In the genomic region with DNA sequence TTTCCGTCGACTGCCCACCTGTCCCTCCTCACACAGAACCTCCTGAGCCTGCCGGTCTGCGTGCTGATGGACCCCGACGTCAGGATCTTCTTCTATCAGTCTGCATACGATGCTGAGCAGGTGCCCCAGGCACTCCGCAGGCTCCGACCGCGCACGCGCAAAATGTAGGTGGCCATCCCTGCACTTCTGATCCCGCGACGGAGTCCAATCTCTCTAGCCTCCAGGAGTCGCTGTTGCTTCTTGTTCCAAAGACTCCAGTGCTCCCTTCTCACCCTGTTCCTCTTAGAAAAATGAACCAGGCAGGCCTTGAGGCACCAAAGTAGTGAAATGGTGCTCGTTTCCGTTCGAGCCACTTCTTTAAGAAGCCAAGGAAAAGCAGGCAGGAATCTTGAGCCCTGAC, we compare ENCODE assay signal across 8 mouse cellular contexts. TPM values are rescaled to one million over a fixed set of nuclear protein-coding genes. Genes with fewer than 3 reads are reported as not detected.
A peak's percentile ranks its signal among the peaks of the same experiment; 100 is the strongest.
DNase-seq lines count a peak whose midpoint lies in the region; ATAC-seq and TF ChIP-seq lines count a peak whose summit lies in the region.

No protein-coding gene starts in this region.

- peak; percentile 63 for TF ChIP-seq CTCF in kidney, postnatal 0 days (IDR thresholded peaks at IDR 0.05; ENCODE audit: low read depth)
- TF ChIP-seq CTCF in hindbrain, postnatal 0 days (IDR thresholded peaks at IDR 0.05; ENCODE audit: low read depth): peak; percentile 67
- TF ChIP-seq CTCF in testis, adult 2 months (IDR thresholded peaks at IDR 0.05; ENCODE audit: control insufficient read depth, insufficient read depth, insufficient replicate concordance, low read depth, low read length): peak; percentile 41; the same call in 1 of the 2 replicates

- no peak for ATAC-seq in kidney, postnatal 0 days (replicated peaks; ENCODE audit: low FRiP score, low read depth)
- no peak for ATAC-seq in kidney, embryonic 15.5 days (replicated peaks; ENCODE audit: low FRiP score)
- peak; percentile 36; the same call in 1 of the 2 replicates for ATAC-seq in hindbrain, postnatal 0 days

- H3K27me3 ChIP-seq in kidney, postnatal 0 days (ENCODE audit: insufficient read depth, low read length): no peaks in the 10 kb centered on the region
- H3K27me3 ChIP-seq in kidney, embryonic 15.5 days: peaks cover 7% of the 10 kb centered on the region; the same call in 1 of the 2 replicates
- H3K27me3 ChIP-seq in hindbrain, postnatal 0 days (ENCODE audit: insufficient read depth, low read length): no peaks in the 10 kb centered on the region
- no peaks in the 10 kb centered on the region for H3K27me3 ChIP-seq in testis, adult 2 months (ENCODE audit: control insufficient read depth, insufficient read depth, low read length)

- no peaks in the 10 kb centered on the region for H3K4me1 ChIP-seq in kidney, postnatal 0 days (replicated peaks; ENCODE audit: insufficient read depth, low read length)
- no peaks in the 10 kb centered on the region for H3K4me1 ChIP-seq in kidney, embryonic 15.5 days
- no peaks in the 10 kb centered on the region for H3K4me1 ChIP-seq in hindbrain, postnatal 0 days (ENCODE audit: insufficient read depth, low read length)
- peaks cover 2% of the 10 kb centered on the region for H3K4me1 ChIP-seq in testis, adult 2 months (ENCODE audit: control insufficient read depth, insufficient read depth, low read length)

- H3K9me3 ChIP-seq in kidney, postnatal 0 days (replicated peaks; ENCODE audit: low read length): no peaks in the 10 kb centered on the region
- no peaks in the 10 kb centered on the region for H3K9me3 ChIP-seq in kidney, embryonic 15.5 days (replicated peaks)
- H3K9me3 ChIP-seq in hindbrain, postnatal 0 days (ENCODE audit: low read length): no peaks in the 10 kb centered on the region

- H3K9ac ChIP-seq in kidney, postnatal 0 days (ENCODE audit: low read depth, low read length): no peak overlapping the region
- H3K9ac ChIP-seq in kidney, embryonic 15.5 days: no peak overlapping the region
- no peak overlapping the region; the same call in 1 of the 2 replicates for H3K9ac ChIP-seq in hindbrain, postnatal 0 days (replicated peaks; ENCODE audit: low read length)

- no peak overlapping the region for H3K27ac ChIP-seq in kidney, postnatal 0 days
- H3K27ac ChIP-seq in kidney, embryonic 15.5 days: no peak overlapping the region
- no peak overlapping the region for H3K27ac ChIP-seq in hindbrain, postnatal 0 days
- H3K27ac ChIP-seq in testis, adult 2 months (ENCODE audit: control insufficient read depth, insufficient read depth, low read depth, low read length): no peak overlapping the region

- no peaks in the 10 kb centered on the region for H3K36me3 ChIP-seq in kidney, postnatal 0 days (ENCODE audit: insufficient read depth, low read length)
- H3K36me3 ChIP-seq in kidney, embryonic 15.5 days: no peaks in the 10 kb centered on the region
- H3K36me3 ChIP-seq in hindbrain, postnatal 0 days (ENCODE audit: insufficient read depth, low read length): no peaks in the 10 kb centered on the region
- no peaks in the 10 kb centered on the region for H3K36me3 ChIP-seq in testis, adult 2 months (ENCODE audit: control insufficient read depth, insufficient read depth, low read length)

- DNase-seq in kidney, postnatal 0 days (ENCODE audit: low spot score): peak; percentile 72
- peak; percentile 45 for DNase-seq in adrenal gland, adult 2 months
- DNase-seq in embryo, embryonic 10.5 days (ENCODE audit: low spot score): peak; percentile 78
- peak; percentile 88 for DNase-seq in hindbrain, postnatal 0 days (ENCODE audit: low spot score)
- peak; percentile 50 for DNase-seq in lung, postnatal 14 days
- DNase-seq in urinary bladder, postnatal 10 days (ENCODE audit: low spot score): no peak

- no peak for TF ChIP-seq POLR2A in testis, adult 2 months (IDR thresholded peaks at IDR 0.05; ENCODE audit: control insufficient read depth, low read depth, low read length)

- 19% methylated on average over 20 of the region's 20 CpGs for WGBS in kidney, postnatal 0 days
- WGBS in kidney, embryonic 15.5 days: 16% methylated on average over 20 of the region's 20 CpGs
- WGBS in hindbrain, postnatal 0 days: 21% methylated on average over 20 of the region's 20 CpGs

- no peak overlapping the region for H3K4me3 ChIP-seq in kidney, postnatal 0 days (replicated peaks; ENCODE audit: low read depth, low read length)
- no peak overlapping the region for H3K4me3 ChIP-seq in kidney, embryonic 15.5 days (replicated peaks)
- no peak overlapping the region for H3K4me3 ChIP-seq in hindbrain, postnatal 0 days (ENCODE audit: low read length)
- no peak overlapping the region for H3K4me3 ChIP-seq in testis, adult 2 months (ENCODE audit: control insufficient read depth, low read depth, low read length)

- H3K4me2 ChIP-seq in kidney, postnatal 0 days (ENCODE audit: low read length): no peak overlapping the region
- H3K4me2 ChIP-seq in kidney, embryonic 15.5 days: no peak overlapping the region
- H3K4me2 ChIP-seq in hindbrain, postnatal 0 days (ENCODE audit: low read depth, low read length): no peak overlapping the region

RNA-seq across cellular contexts. Expression of gene Ncf4, which starts 10.2 kb away (rescaled TPM):
- polyA plus RNA-seq in kidney, postnatal 0 days (2015; fragmentation: Nextera tagmentation; extraction: Ambion mirVana): 2.3 and 3.9 TPM in 2 replicates
- polyA plus RNA-seq in kidney, embryonic 15.5 days (2015; fragmentation: Nextera tagmentation; extraction: Ambion mirVana): 3.5 and 4.0 TPM in 2 replicates
- total RNA-seq in adrenal gland, adult 2 months (2021): 1 to 10 TPM; 2.9 to 4.5 TPM
- polyA plus RNA-seq in adrenal gland, adult 2 months (2012; rRNA removed): 2.0 and 2.9 TPM in 2 replicates
- 0.86 and 3.0 TPM in 2 replicates for total RNA-seq in hindbrain, postnatal 0 days (2014; rRNA removed)
- 1.1 and 1.6 TPM in 2 replicates for polyA plus RNA-seq in hindbrain, postnatal 0 days (2015; fragmentation: Nextera tagmentation; extraction: Ambion mirVana)
- polyA plus RNA-seq in testis, adult 2 months (2012; rRNA removed): 0.68 and 1.9 TPM in 2 replicates

RNA-seq across cellular contexts. Expression of gene Pvalb, which starts 48.6 kb away (rescaled TPM):
- 0.24 and 0.43 TPM in 2 replicates for polyA plus RNA-seq in kidney, postnatal 0 days (2015; fragmentation: Nextera tagmentation; extraction: Ambion mirVana)
- not detected in 2 replicates for polyA plus RNA-seq in kidney, embryonic 15.5 days (2015; fragmentation: Nextera tagmentation; extraction: Ambion mirVana)
- total RNA-seq in adrenal gland, adult 2 months (2021): not detected
- not detected in 2 replicates for polyA plus RNA-seq in adrenal gland, adult 2 months (2012; rRNA removed)
- 1.7 and 1.9 TPM in 2 replicates for total RNA-seq in hindbrain, postnatal 0 days (2014; rRNA removed)
- 7.6 and 11.3 TPM in 2 replicates for polyA plus RNA-seq in hindbrain, postnatal 0 days (2015; fragmentation: Nextera tagmentation; extraction: Ambion mirVana)
- polyA plus RNA-seq in testis, adult 2 months (2012; rRNA removed): not detected in 2 replicates

RNA-seq across cellular contexts. Expression of gene Csf2rb2, which starts 50.8 kb away (rescaled TPM):
- polyA plus RNA-seq in kidney, postnatal 0 days (2015; fragmentation: Nextera tagmentation; extraction: Ambion mirVana): 0.20 and 0.39 TPM in 2 replicates
- 0.19 and 0.35 TPM in 2 replicates for polyA plus RNA-seq in kidney, embryonic 15.5 days (2015; fragmentation: Nextera tagmentation; extraction: Ambion mirVana)
- 1 to 10 TPM; 1.1 to 1.2 TPM for total RNA-seq in adrenal gland, adult 2 months (2021)
- polyA plus RNA-seq in adrenal gland, adult 2 months (2012; rRNA removed): 1.2 and 2.2 TPM in 2 replicates
- 0.07 and 0.10 TPM in 2 replicates for total RNA-seq in hindbrain, postnatal 0 days (2014; rRNA removed)
- polyA plus RNA-seq in hindbrain, postnatal 0 days (2015; fragmentation: Nextera tagmentation; extraction: Ambion mirVana): 0.18 and 0.21 TPM in 2 replicates
- polyA plus RNA-seq in testis, adult 2 months (2012; rRNA removed): 1.9 and 2.1 TPM in 2 replicates
